Mouse (Mus musculus) stomach, postnatal 0 days (tissue): ENCODE data around the gene Arrb2.

Source experiments
- CTCF ChIP-seq: IDR thresholded peaks from 2 replicates; pipeline ENCODE4 v1.5.1; 2016; ENCODE audit warnings: antibody characterized with exemption, low read depth, mild to moderate bottlenecking, moderate library complexity
- EP300 ChIP-seq: optimal IDR thresholded peaks from 2 replicates; pipeline ENCODE3; 2016; ENCODE audit warnings: antibody characterized with exemption

- TF ChIP-seq EP300 (no peak), CTCF (no peak)
These were observed 12.2 kb downstream of the Arrb2 start for GRCm38 (mm10) chr11:70444667-70445066.
